Mouse (Mus musculus): ENCODE data around the gene Gdpd3. TPM values are rescaled to one million over a fixed set of nuclear protein-coding genes. Genes with fewer than 3 reads are reported as not detected.
A peak's percentile ranks its signal among the peaks of the same experiment; 100 is the strongest.

Gdpd3 gene
- polyA plus RNA-seq, 1 experiment from 2014 or later, result 11.1 TPM

GRCm38 (mm10) chr7:126740132-126740735 lies 25.9 kb upstream of the Gdpd3 start:
- ATAC-seq (ENCODE audit: insufficient read depth, low FRiP score), result no peak
- no peak overlapping the region for H3K4me3 ChIP-seq (replicated peaks; ENCODE audit: low read length)
- no peak overlapping the region for H3K4me2 ChIP-seq (ENCODE audit: low read depth, low read length)
- no peaks in the 10 kb centered on the region for H3K27me3 ChIP-seq (ENCODE audit: control insufficient read depth, insufficient read depth, low read length)
- no peaks in the 10 kb centered on the region for H3K36me3 ChIP-seq (ENCODE audit: control insufficient read depth, insufficient read depth, low read length)
- H3K9ac ChIP-seq (ENCODE audit: low read length), result no peak overlapping the region
- no peak overlapping the region for H3K27ac ChIP-seq (ENCODE audit: low read length)
- H3K4me1 ChIP-seq (ENCODE audit: control insufficient read depth, insufficient read depth, low read length), result no peaks in the 10 kb centered on the region
- 81% methylated on average over 13 of the region's 13 CpGs for WGBS
- H3K9me3 ChIP-seq (replicated peaks; ENCODE audit: control insufficient read depth, low read length), result no peaks in the 10 kb centered on the region

DNA sequence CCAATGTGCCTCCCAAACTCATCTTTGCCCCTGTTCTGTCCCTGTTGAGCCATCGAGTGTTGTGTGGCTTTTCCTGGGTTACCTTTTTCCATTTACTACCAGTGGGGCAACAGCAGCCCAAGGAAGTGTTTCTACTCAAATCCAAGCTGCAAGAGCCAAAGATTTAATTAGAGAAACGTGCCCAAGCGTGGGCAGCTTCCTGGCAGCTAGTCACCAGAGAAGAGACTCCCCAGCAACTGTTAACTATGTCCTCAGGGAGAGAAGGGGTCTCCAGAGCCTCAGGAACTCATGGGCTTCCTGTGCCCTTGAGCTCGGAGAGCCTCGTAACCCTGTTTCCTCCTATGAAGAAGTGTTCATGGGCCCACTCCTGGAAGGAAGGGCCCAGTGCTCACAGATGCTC lies 25.2 kb upstream of the Gdpd3 start:
- no peaks in the 10 kb centered on the region for H3K4me1 ChIP-seq (ENCODE audit: control insufficient read depth, insufficient read depth, low read length)
- H3K9me3 ChIP-seq (replicated peaks; ENCODE audit: control insufficient read depth, low read length), result no peaks in the 10 kb centered on the region
- WGBS, result 71% methylated on average over 5 of the region's 5 CpGs
- no peaks in the 10 kb centered on the region for H3K27me3 ChIP-seq (ENCODE audit: control insufficient read depth, insufficient read depth, low read length)
- ATAC-seq (ENCODE audit: insufficient read depth, low FRiP score), result no peak
- H3K4me3 ChIP-seq (replicated peaks; ENCODE audit: low read length), result no peak overlapping the region
- no peak overlapping the region for H3K4me2 ChIP-seq (ENCODE audit: low read depth, low read length)
- no peak overlapping the region for H3K9ac ChIP-seq (ENCODE audit: low read length)
- no peaks in the 10 kb centered on the region for H3K36me3 ChIP-seq (ENCODE audit: control insufficient read depth, insufficient read depth, low read length)
- no peak overlapping the region for H3K27ac ChIP-seq (ENCODE audit: low read length)

- Histone ChIP-seq H3K9ac (ENCODE audit: low read length) (no peak overlapping the region), H3K27ac (ENCODE audit: low read length) (no peak overlapping the region), H3K9me3 (replicated peaks; ENCODE audit: control insufficient read depth, low read length) (no peaks in the 10 kb centered on the region), H3K4me1 (ENCODE audit: control insufficient read depth, insufficient read depth, low read length) (no peaks in the 10 kb centered on the region), H3K4me2 (ENCODE audit: low read depth, low read length) (no peak overlapping the region), H3K27me3 (ENCODE audit: control insufficient read depth, insufficient read depth, low read length) (no peaks in the 10 kb centered on the region), H3K4me3 (replicated peaks; ENCODE audit: low read length) (no peak overlapping the region), H3K36me3 (ENCODE audit: control insufficient read depth, insufficient read depth, low read length) (no peaks in the 10 kb centered on the region)
- ATAC-seq (ENCODE audit: insufficient read depth, low FRiP score), result no peak
- 86% methylated on average over 5 of the region's 5 CpGs for WGBS
Measured at GRCm38 (mm10) chr7:126741452-126741851, 24.7 kb upstream of the Gdpd3 start.

GRCm38 (mm10) chr7:126741964-126742482 lies 24.1 kb upstream of the Gdpd3 start:
- Histone ChIP-seq H3K4me3 (replicated peaks; ENCODE audit: low read length) (no peak overlapping the region), H3K9me3 (replicated peaks; ENCODE audit: control insufficient read depth, low read length) (no peaks in the 10 kb centered on the region), H3K9ac (ENCODE audit: low read length) (no peak overlapping the region), H3K27me3 (ENCODE audit: control insufficient read depth, insufficient read depth, low read length) (no peaks in the 10 kb centered on the region), H3K4me2 (ENCODE audit: low read depth, low read length) (no peak overlapping the region), H3K4me1 (ENCODE audit: control insufficient read depth, insufficient read depth, low read length) (no peaks in the 10 kb centered on the region), H3K27ac (ENCODE audit: low read length) (no peak overlapping the region), H3K36me3 (ENCODE audit: control insufficient read depth, insufficient read depth, low read length) (no peaks in the 10 kb centered on the region)
- 91% methylated on average over 13 of the region's 13 CpGs for WGBS
- no peak for ATAC-seq (ENCODE audit: insufficient read depth, low FRiP score)

- Histone ChIP-seq H3K9me3 (replicated peaks; ENCODE audit: control insufficient read depth, low read length) (no peaks in the 10 kb centered on the region), H3K4me3 (replicated peaks; ENCODE audit: low read length) (no peak overlapping the region), H3K36me3 (ENCODE audit: control insufficient read depth, insufficient read depth, low read length) (no peaks in the 10 kb centered on the region), H3K4me1 (ENCODE audit: control insufficient read depth, insufficient read depth, low read length) (no peaks in the 10 kb centered on the region), H3K9ac (ENCODE audit: low read length) (peak overlapping the region; percentile 29; the same call in 1 of the 2 replicates), H3K27me3 (ENCODE audit: control insufficient read depth, insufficient read depth, low read length) (no peaks in the 10 kb centered on the region), H3K4me2 (ENCODE audit: low read depth, low read length) (no peak overlapping the region), H3K27ac (ENCODE audit: low read length) (0 out of 2 replicates have a peak overlapping the region, but pooled peaks have one; percentile 57)
- WGBS, result 80% methylated on average over 12 of the region's 12 CpGs
- ATAC-seq (ENCODE audit: insufficient read depth, low FRiP score), result no peak
Measured at GRCm38 (mm10) chr7:126746066-126746465, 20.1 kb upstream of the Gdpd3 start.

DNA sequence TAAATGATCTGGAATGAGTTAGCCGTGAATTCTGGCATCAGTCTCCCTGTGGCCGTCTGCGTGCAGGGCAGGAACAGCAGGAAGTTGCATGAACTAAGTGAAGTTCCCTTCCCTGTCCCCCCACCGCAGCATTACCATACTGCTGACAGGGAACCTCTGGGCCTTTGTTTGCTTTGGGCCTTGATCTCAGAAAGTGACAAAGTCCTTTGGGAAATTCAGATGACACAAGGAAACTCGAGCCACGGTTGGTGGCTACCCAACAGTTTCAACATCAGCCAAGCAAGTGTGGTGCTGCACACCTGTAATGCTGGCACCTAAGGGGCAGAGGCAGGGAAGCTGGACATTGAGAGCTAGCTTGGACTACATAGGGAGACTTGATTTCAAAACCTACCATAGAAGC lies 19.3 kb upstream of the Gdpd3 start:
- Histone ChIP-seq H3K9ac (ENCODE audit: low read length) (peak overlapping the region; percentile 29; the same call in 1 of the 2 replicates), H3K4me2 (ENCODE audit: low read depth, low read length) (peak overlapping the region; percentile 19; the same call in 1 of the 2 replicates), H3K9me3 (replicated peaks; ENCODE audit: control insufficient read depth, low read length) (no peaks in the 10 kb centered on the region), H3K27ac (ENCODE audit: low read length) (peak overlapping the region; percentile 57), H3K27me3 (ENCODE audit: control insufficient read depth, insufficient read depth, low read length) (no peaks in the 10 kb centered on the region), H3K36me3 (ENCODE audit: control insufficient read depth, insufficient read depth, low read length) (no peaks in the 10 kb centered on the region), H3K4me3 (replicated peaks; ENCODE audit: low read length) (no peak overlapping the region), H3K4me1 (ENCODE audit: control insufficient read depth, insufficient read depth, low read length) (no peaks in the 10 kb centered on the region)
- 27% methylated on average over 6 of the region's 6 CpGs for WGBS
- ATAC-seq (ENCODE audit: insufficient read depth, low FRiP score), result peak; percentile 64; the same call in 1 of the 2 replicates

DNA sequence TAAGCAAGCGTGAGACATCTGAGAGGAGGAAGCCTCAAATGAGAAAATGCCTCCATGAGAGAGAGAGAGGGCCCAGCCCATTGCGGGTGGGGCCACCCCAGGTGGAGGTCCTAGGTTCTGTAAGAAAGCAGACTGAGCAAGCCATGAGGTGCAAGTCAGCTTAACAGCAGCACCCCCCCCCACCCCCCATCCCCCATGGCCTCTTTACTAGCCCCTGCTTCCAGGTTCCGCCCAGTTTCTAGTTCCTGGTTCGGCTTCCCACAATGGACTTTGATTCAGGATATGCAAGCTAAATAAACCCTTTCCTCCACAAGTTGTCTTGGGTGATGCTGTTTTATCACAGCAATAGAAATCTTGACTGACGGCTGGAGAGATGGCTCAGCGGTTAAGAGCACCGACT lies 17.3 kb upstream of the Gdpd3 start:
- Histone ChIP-seq H3K27me3 (ENCODE audit: control insufficient read depth, insufficient read depth, low read length) (no peaks in the 10 kb centered on the region), H3K4me1 (ENCODE audit: control insufficient read depth, insufficient read depth, low read length) (no peaks in the 10 kb centered on the region), H3K9me3 (replicated peaks; ENCODE audit: control insufficient read depth, low read length) (no peaks in the 10 kb centered on the region), H3K9ac (ENCODE audit: low read length) (no peak overlapping the region), H3K4me3 (replicated peaks; ENCODE audit: low read length) (no peak overlapping the region), H3K4me2 (ENCODE audit: low read depth, low read length) (no peak overlapping the region), H3K27ac (ENCODE audit: low read length) (peak overlapping the region; percentile 46; the same call in 1 of the 2 replicates), H3K36me3 (ENCODE audit: control insufficient read depth, insufficient read depth, low read length) (no peaks in the 10 kb centered on the region)
- WGBS, result 65% methylated on average over 7 of the region's 7 CpGs
- no peak for ATAC-seq (ENCODE audit: insufficient read depth, low FRiP score)

GRCm38 (mm10) chr7:126749582-126750343 lies 16.4 kb upstream of the Gdpd3 start:
- Histone ChIP-seq H3K36me3 (ENCODE audit: control insufficient read depth, insufficient read depth, low read length) (no peaks in the 10 kb centered on the region), H3K4me1 (ENCODE audit: control insufficient read depth, insufficient read depth, low read length) (no peaks in the 10 kb centered on the region), H3K27me3 (ENCODE audit: control insufficient read depth, insufficient read depth, low read length) (no peaks in the 10 kb centered on the region), H3K9me3 (replicated peaks; ENCODE audit: control insufficient read depth, low read length) (no peaks in the 10 kb centered on the region), H3K27ac (ENCODE audit: low read length) (no peak overlapping the region), H3K4me3 (replicated peaks; ENCODE audit: low read length) (no peak overlapping the region), H3K9ac (ENCODE audit: low read length) (no peak overlapping the region), H3K4me2 (ENCODE audit: low read depth, low read length) (no peak overlapping the region)
- WGBS, result 94% methylated on average over 17 of the region's 17 CpGs
- ATAC-seq (ENCODE audit: insufficient read depth, low FRiP score), result no peak

DNA sequence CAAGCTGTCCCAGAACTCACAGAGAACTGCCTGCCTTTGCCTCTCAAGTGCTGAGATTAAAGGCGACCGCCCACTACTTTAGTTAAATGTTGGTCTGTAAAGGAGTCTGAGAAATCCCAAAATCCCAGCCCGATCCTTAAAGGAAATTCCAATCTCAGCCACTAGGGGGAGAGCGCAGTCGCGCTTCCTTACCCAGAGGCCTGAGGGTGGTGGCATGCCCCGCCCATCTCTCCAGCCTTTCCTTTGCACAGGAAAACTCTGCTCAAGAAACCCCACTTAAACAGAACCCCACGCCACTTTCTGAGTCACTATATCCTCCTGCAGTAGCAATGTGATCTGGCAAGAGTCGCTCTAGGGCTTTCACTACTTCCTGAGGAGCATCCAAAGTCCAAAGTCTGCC lies 11.3 kb upstream of the Gdpd3 start:
- peak overlapping the region; percentile 31; the same call in 1 of the 2 replicates for H3K27ac ChIP-seq (ENCODE audit: low read length)
- H3K9ac ChIP-seq (ENCODE audit: low read length), result peak overlapping the region; percentile 65
- no peaks in the 10 kb centered on the region for H3K27me3 ChIP-seq (ENCODE audit: control insufficient read depth, insufficient read depth, low read length)
- 2% methylated on average over 9 of the region's 9 CpGs for WGBS
- peak; percentile 67 for ATAC-seq (ENCODE audit: insufficient read depth, low FRiP score)
- H3K4me2 ChIP-seq (ENCODE audit: low read depth, low read length), result peak overlapping the region; percentile 34; the same call in 1 of the 2 replicates
- no peaks in the 10 kb centered on the region for H3K9me3 ChIP-seq (replicated peaks; ENCODE audit: control insufficient read depth, low read length)
- H3K4me3 ChIP-seq (replicated peaks; ENCODE audit: low read length), result no peak overlapping the region; the same call in 1 of the 2 replicates
- peaks cover 4% of the 10 kb centered on the region; the same call in 1 of the 2 replicates for H3K4me1 ChIP-seq (ENCODE audit: control insufficient read depth, insufficient read depth, low read length)
- no peaks in the 10 kb centered on the region for H3K36me3 ChIP-seq (ENCODE audit: control insufficient read depth, insufficient read depth, low read length)
